Comparison of ENCODE assay signal across 35 mouse cellular contexts in genomic region chr11:88055777-88056176, GRCm38 (mm10).
"Had no signal": no experiment of that assay in that cellular context is flagged by ENCODE, and none has a peak within 500 bp of the region (broad histone marks: within the 10 kb centered on the region; RNA-seq: fewer than 3 reads in every experiment).

No protein-coding gene starts in this region.

- H3K27ac ChIP-seq: heart, embryonic 13.5 days; heart, embryonic 15.5 days; hindbrain, embryonic 10.5 days; hindbrain, embryonic 12.5 days; hindbrain, embryonic 13.5 days; hindbrain, embryonic 14.5 days; hindbrain, embryonic 15.5 days; hindbrain, postnatal 0 days; intestine, embryonic 15.5 days; kidney, embryonic 15.5 days; kidney, postnatal 0 days; layer of hippocampus, adult 2 months; left cerebral cortex, adult 2 months had no signal

- H3K9ac ChIP-seq: heart, embryonic 12.5 days; heart, embryonic 13.5 days; heart, embryonic 15.5 days; hindbrain, embryonic 12.5 days; hindbrain, embryonic 13.5 days; hindbrain, embryonic 14.5 days; hindbrain, embryonic 15.5 days; intestine, embryonic 15.5 days; kidney, embryonic 15.5 days had no signal

- H3K9me3 ChIP-seq: heart, embryonic 12.5 days; heart, embryonic 13.5 days; heart, embryonic 15.5 days; hindbrain, embryonic 10.5 days; hindbrain, embryonic 12.5 days; hindbrain, embryonic 13.5 days; hindbrain, embryonic 15.5 days; intestine, embryonic 15.5 days; kidney, embryonic 15.5 days had no signal

- ATAC-seq: hindbrain, embryonic 16.5 days; hindbrain, postnatal 0 days; inflammation-experienced regulatory T-cells, adult 6 months; intestine, embryonic 15.5 days; intestine, embryonic 16.5 days; intestine, postnatal 0 days had no signal

- H3K4me3 ChIP-seq: heart, embryonic 12.5 days; heart, embryonic 13.5 days; heart, embryonic 15.5 days; hindbrain, embryonic 10.5 days; hindbrain, embryonic 12.5 days; hindbrain, embryonic 13.5 days; hindbrain, embryonic 15.5 days; intestine, embryonic 15.5 days; kidney, embryonic 15.5 days; layer of hippocampus, adult 2 months; left cerebral cortex, adult 2 months had no signal

- H3K27me3 ChIP-seq: heart, embryonic 12.5 days; heart, embryonic 13.5 days; heart, embryonic 15.5 days; hindbrain, embryonic 12.5 days; hindbrain, embryonic 13.5 days; hindbrain, embryonic 15.5 days; intestine, embryonic 15.5 days; kidney, embryonic 15.5 days had no signal

- H3K4me1 ChIP-seq: intestine, embryonic 15.5 days had no signal

- H3K4me2 ChIP-seq: heart, embryonic 11.5 days; heart, embryonic 12.5 days; heart, embryonic 13.5 days; heart, embryonic 15.5 days; hindbrain, embryonic 12.5 days; hindbrain, embryonic 13.5 days; hindbrain, embryonic 14.5 days; hindbrain, embryonic 15.5 days; intestine, embryonic 15.5 days; kidney, embryonic 15.5 days had no signal

- DNase-seq: heart, postnatal 10 days; heart, postnatal 14 days; heart, postnatal 36 days; heart, postnatal 4 days; kidney, adult 11 months; kidney, adult 18-20 months; kidney, adult 2 months; kidney, adult 8-10 months; kidney, adult 9 months; kidney, postnatal 10 days; kidney, postnatal 14 days; kidney, postnatal 25 days; kidney, postnatal 36 days; kidney, postnatal 4 days; layer of hippocampus, adult 9-11 months; layer of hippocampus, postnatal 36 days had no signal
